Mouse (Mus musculus) layer of hippocampus, adult 11-12 months (tissue): ENCODE measurements at regions not wholly inside any gene's neighbourhood (a gene's known extent, or its start where the extent isn't known, plus 50 kb on each side); places are given as distances from the start of the nearest gene placed in this dataset.

Experiments used
- DNase-seq: peaks from one replicate; pipeline ENCODE4 v3.0.0; 2022; ENCODE audit warnings: low spot score

GRCm38 (mm10) chr5:75342599-75342998 is 190.5 kb downstream of the Pdgfra start:
- DNase-seq, result no peak

DNA sequence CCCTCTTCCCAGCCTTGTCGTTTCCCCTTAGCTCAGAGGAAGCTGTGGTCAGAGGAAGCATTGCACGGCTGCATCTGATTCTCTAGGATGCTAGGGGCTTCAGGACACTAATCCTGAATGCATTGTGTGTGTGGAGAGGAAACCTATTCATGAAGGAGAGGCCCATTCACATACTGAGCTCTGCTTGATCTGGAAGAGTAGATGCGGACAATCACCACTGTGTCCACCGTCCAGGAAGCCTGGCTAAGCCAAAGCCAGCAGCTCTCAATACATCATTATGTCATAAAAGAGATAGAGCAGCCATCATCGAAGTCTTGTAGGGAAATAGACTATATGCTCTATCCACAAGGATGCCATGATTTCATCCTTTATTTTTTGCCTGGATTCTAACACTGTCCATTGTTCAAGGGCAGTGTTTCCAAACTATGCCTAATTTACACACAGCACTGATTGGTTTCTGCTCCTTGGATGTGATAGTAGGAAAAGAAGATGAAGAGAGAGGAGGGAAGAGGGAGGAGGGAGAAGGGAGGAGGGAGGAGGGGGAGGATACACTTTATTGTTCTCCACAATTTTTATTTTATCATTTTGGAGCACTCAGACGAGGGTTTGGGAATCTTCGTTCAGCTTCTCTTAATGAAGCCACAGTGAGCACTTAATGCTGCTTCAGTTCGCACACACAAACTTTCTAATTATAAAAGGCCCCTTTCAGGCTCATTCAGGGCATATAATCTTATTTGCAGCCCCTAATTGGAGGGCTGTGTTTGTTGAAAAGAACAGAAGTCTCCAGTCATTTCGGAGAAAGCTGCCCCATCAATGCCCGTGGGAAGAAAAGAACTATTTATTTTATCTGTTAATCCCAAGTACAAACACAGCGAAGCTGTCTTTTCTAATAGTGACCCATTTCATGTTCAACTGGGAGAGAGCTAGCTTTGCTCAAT is 195.0 kb downstream of the Pdgfra start:
- no peak for DNase-seq

GRCm38 (mm10) chr5:75347774-75348116 is 195.7 kb downstream of the Pdgfra start:
- no peak for DNase-seq

GRCm38 (mm10) chr5:75355266-75355665 is 203.2 kb downstream of the Pdgfra start:
- no peak for DNase-seq

- DNase-seq, result no peak
Observed at GRCm38 (mm10) chr5:75358869-75359268, 206.8 kb downstream of the Pdgfra start.

DNA sequence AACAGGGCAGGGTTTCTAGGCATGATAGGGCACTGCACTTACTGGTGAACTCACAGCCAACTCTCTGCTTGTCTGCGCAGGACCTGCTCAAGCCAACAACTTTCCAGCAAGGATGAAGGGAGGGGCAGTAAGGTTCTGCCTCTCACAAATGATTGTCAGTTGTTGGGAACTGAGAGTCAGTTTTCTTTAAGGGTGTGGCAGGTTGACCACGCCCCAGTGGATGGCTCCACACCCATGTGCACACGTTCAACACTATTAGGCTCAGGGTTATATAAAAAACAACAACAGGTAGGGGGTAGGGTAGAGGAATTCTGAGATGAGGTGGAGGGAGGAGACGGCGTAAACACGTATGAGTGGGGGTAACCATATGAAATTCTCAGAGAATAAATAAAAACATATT is 210.9 kb upstream of the Kit start:
- DNase-seq, result no peak

DNA sequence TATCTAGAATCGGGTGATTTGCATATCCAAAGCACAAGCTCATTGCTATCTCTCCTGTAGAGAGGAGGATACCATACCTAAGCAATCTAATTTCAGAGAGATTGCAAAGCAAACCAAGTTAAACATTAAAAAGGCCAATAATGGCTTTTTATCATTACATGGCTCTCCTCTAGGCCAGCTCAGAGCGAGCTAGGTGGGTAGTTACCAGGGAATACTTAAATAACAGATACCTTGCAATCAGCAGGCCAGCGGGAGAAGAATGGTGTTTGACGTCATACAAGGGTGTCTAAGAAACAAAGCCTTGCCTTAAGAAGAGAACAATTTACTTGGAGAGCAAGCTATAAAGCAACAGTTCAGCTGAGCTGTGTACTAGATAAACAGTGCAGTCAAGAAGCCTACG is 207.4 kb upstream of the Kit start:
- DNase-seq, result no peak

- no peak for DNase-seq
Observed at GRCm38 (mm10) chr5:75368691-75369090, 206.0 kb upstream of the Kit start.

DNA sequence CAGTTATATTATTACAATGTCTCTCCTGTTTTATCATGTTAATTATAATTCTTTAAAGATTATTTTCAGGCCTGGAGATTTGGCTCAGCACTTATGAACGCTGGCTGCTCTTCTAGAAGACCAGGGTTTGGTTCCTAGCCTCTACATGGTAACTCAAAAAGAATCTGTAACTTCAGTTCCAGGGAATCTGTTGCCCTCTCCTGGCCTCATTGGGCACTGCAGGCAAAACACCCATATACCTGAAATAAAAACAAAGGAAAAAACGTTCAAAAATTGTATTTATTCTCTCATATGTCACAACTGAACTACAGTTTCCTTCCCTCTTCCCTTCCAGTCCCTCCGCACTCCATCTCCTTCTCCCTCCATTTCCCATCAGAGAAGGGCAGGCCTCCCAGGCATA is 201.9 kb upstream of the Kit start:
- no peak for DNase-seq

DNA sequence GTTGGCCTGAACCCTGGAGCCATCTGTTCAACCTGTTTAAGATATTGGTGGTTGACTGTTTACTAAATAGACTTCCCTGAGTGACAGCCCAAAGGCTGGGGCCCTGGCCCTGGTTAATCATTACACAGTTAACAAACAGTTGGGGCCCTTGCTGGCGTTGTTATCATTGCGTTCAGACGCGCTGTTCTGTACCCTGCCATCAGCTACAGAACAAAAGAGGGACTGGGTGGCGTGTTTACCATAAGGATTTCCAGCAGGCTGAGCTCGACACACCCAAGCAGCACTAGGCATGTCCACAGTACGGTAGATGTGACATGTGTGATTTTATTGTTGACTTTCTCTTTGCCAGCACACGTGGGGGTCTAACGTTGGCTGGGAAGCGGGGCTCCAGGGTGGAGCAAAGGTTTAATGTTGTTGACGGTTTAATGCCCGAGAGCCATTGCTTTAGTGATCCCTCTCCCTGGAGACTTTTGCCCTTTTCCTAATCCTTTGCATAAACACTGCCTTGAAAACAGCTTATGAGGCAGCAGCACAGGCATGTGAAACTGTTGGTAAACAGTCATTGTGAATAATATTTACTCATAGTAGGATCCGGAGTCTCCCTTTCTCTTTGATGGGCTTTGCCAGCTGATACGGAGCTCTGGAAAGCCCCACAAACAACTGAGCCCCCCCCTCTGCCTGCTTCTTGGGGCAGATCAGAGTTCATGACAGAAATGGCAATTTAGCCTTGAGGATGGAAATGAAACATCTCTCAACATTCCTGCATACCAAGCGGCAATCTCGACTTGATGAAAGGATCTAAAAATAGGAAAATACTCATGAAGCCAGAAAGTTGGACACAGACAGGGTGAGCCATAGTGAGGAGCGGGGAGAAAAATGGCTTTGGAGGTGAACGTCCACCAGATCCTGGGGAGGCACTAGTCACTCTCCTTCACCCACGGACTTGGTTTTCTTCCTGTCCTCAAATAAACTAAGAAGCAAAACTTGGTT is 197.1 kb upstream of the Kit start:
- DNase-seq, result no peak

DNA sequence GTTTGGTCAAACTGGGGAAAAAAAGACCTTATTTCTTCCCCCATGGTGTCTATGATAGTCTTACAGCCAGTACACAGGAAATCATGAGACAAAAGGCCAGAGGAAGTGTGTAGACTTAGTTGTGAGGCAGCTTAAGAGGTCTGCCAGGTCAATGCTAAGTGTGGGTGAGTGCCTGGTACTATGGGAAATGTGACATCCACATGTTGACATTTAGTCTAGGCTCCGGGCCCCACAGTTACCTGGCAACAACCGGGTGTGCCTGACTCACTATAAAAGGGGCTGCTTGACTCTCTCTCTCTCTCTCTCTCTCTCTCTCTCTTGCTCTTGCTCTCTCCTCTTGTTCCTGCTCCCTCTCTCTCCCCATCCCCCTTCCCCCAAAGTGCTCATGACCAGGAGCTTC is 196.1 kb upstream of the Kit start:
- DNase-seq, result no peak

- DNase-seq, result no peak
Observed at GRCm38 (mm10) chr5:75380340-75380739, 194.4 kb upstream of the Kit start.

DNA sequence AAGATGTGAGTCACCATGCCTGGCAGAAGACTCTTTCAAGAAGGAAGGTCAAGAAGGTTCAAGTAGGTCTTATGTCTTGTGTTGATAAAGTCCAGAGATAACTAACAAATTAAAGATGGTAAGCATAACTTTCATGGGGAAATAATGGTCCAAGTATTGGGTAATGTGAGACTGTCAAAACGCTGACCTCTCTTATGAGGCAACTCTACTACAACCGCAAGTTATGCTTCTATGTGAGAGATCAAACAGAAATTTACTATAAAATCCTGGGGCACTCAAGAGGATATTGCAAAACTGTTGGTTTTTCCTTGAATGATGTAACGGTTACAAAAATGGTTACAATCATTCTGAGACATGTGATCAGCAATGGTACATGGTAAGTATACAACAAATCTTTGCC is 192.6 kb upstream of the Kit start:
- DNase-seq, result no peak

DNA sequence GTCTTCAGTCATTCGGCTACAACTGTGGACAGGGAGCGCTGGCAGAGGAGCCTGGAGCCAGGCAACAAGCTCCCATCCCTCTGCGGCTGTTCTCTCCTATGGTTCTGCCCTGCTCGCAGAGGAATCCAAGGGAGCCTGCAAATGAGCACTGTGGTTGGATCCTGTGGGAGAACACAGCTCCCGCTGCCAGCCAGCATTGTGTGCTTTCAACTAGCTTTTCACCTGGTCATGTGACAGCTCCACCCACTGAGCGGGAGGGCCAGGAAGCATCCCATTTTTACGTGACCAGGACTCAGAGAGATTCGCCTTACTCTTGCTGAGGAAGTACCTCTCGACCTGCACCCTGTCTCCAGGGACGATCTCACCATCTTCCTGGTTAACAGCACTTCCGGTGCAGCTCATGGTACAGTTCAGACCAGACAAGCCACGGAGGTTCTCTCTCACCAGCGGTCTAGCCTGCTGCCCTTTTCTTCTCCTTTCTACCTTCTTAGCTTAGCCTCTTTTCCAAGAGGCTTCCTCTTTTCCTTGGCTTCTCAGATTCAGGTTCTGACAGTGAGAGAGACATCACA is 186.7 kb upstream of the Kit start:
- DNase-seq, result peak; percentile 17

GRCm38 (mm10) chr5:75388699-75389260 is 185.9 kb upstream of the Kit start:
- no peak for DNase-seq

- DNase-seq, result peak; percentile 30
Observed at GRCm38 (mm10) chr5:75389433-75389971, 185.2 kb upstream of the Kit start.

GRCm38 (mm10) chr5:75398820-75399219 is 175.9 kb upstream of the Kit start:
- DNase-seq, result no peak

- DNase-seq, result no peak
Observed at GRCm38 (mm10) chr5:75401734-75402133, 173.0 kb upstream of the Kit start.

- no peak for DNase-seq
Observed at GRCm38 (mm10) chr5:75402631-75403030, 172.1 kb upstream of the Kit start.

DNA sequence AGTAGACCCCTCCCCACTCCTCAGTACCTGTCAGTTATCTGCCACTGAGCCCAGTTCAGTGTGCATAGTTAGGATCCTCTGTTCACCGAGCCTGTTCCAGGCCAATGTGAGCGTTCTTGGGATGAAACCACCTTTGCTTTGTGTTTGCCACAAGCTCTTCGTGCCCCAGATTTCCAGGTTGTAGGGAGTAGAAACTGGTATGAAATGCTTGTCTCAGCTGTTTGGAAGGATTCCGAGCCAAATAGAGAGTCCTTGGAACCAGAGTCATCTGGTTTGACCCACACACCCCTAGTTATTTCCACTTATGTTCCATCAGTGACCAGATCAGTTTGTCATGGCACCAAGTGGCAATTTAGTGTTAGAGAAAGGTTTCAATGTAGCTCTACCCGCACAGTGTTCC is 171.2 kb upstream of the Kit start:
- DNase-seq, result no peak

DNA sequence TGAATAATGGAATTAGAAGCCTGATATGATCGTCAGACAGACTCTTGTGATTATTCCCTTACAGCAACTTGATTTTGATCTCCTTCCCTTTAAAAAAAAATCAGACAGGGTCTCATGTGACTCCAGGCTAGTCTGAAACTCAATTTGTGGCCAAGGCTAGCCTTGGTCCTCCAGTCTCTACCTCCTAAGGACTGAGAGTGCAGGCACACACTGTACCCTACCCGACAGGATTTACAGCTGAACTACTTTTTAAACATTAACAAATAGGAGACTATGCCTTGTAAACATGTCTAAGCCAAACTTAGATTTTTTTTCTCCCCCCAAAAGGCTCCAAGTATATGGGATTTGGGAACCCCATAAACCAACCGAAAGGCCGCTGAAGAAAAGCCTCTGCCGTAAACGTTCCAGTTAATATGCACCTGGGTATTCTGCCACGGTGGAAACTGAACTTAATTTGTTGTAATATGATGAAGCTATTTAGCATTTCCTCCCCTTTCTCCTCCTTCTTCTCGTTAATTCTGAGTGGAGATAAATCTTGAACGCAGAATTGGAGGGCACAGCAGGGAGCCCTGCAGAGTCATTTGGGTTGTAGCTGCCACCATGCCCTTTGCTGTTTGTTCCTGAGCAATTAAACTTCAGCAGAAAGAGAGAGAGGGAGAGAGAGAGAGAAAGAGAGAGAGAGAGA is 170.0 kb upstream of the Kit start:
- DNase-seq, result no peak
